Mouse (Mus musculus) layer of hippocampus, adult 2 months (tissue): ENCODE data around the gene Slc35g3. TPM values are rescaled to one million over a fixed set of nuclear protein-coding genes. Genes with fewer than 3 reads are reported as not detected.
A peak's percentile ranks its signal among the peaks of the same experiment; 100 is the strongest.

Experiments used
- DNase-seq, 2 experiments: peaks; one replicate each; pipeline ENCODE4 v3.0.0; 2022; ENCODE audit warnings: low spot score in 2 of 2
- H3K27ac ChIP-seq: fragments of 200-600 bp; 2 replicates; pipeline ENCODE4 v1.8.1; 2022
- H3K4me3 ChIP-seq: fragments of 200-600 bp; 2 replicates; pipeline ENCODE4 v1.8.1; 2022; ENCODE audit warnings: mild to moderate bottlenecking
- CTCF ChIP-seq: fragments of 200-600 bp; conservative IDR thresholded peaks from 2 replicates; pipeline ENCODE4 v1.8.1; 2022; ENCODE audit warnings: antibody characterized with exemption, mild to moderate bottlenecking, moderate library complexity
- total RNA-seq, 2 experiments: library from RNA; stranded (reverse); gene quantifications; 2 replicates each; pipeline ENCODE4 v1.2.3; 2021

The Slc35g3 gene
- total RNA-seq, 2 experiments from 2014 or later = not detected

DNA sequence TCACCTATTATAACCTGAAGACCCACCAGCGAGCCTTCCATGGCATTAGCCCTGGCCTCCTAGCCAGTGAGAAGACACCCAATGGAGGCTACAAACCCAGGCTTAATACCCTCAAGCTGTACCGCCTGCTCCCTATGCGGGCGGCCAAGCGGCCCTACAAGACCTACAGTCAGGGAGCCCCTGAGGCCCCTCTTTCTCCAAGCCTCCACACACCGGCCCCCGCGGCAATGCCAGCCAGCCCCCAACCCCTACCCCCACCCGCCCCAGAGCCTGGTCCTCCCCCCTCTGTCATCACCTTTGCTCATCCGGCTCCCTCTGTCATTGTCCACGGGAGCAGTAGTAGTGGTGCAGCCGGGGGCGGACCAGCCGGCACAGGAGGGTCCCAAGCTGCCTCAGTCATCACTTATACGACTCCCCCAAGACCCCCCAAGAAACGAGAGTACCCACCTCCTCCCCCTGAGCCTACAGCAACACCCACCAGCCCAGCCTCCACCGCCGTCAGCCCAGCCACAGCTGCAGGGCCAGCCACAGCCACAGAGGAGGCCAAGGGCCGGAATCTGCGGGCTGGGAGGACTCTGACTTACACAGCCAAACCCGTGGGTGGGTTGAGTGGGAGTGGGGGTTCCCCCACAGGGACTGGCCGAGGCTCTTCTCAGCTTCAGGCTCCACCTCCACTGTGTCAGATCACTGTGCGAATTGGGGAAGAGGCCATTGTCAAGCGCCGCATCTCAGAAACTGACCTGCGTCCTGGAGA is 15.9 kb upstream of the Slc35g3 start:
- no peak overlapping the region for H3K27ac ChIP-seq
- no peak for DNase-seq
- no peak overlapping the region for H3K4me3 ChIP-seq
- TF ChIP-seq CTCF = no peak

DNA sequence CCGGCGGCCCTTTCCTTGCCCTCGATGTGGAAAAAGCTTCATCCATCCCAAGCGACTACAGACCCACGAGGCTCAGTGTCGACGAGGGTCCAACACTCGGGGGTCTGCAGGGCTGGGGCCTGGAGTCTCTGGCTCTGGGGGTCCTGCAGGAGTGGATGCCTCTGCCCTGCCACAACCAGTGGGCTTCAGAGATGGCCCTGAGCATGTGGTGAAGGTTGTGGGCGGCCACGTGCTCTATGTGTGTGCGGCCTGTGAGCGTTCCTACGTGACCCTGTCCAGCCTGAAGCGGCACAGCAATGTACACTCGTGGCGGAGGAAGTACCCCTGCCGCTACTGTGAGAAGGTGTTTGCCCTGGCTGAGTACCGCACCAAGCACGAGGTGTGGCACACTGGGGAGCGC is 14.7 kb upstream of the Slc35g3 start:
- no peak for TF ChIP-seq CTCF
- DNase-seq = no peak
- Histone ChIP-seq H3K4me3 (no peak overlapping the region), H3K27ac (no peak overlapping the region)

DNA sequence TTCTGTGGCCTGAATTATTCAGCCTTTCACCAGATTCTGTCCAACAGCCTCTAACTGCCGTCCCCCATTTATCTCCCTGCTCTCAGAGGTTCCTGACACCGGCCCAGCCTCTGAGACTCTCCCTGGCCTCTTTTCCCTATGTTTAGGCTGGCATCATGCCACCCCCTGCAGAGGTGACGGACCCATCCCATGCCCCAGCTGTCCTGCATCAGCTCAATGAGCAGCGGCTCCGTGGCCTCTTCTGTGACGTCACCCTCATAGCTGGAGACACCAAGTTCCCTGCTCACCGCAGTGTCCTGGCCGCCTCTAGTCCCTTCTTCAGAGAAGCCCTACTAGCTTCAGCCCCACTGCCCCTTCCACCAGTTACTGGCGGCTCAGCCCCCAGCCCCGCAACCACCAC is 13.9 kb upstream of the Slc35g3 start:
- no peak for TF ChIP-seq CTCF
- DNase-seq = no peak
- Histone ChIP-seq H3K4me3 (no peak overlapping the region), H3K27ac (no peak overlapping the region)

DNA sequence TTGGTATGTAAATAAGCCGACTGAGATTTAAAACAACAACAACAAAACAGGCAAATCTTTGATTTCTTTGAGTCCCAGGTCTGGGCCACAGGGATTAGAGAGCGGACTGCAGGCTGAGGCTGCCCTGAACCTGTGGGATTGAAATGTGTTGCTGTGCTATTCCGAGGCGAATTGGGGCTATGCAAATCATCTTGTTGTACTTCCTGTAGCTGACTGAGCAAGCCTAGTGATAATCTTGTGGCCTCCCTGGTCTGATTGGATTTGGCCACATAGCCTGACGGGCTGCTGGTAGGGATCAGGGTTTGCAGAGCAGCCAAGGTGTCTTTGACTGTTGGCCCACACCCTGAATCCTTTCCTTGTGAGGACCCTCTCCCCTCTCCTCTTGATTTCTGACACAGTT is 13.2 kb upstream of the Slc35g3 start:
- TF ChIP-seq CTCF = no peak

DNA sequence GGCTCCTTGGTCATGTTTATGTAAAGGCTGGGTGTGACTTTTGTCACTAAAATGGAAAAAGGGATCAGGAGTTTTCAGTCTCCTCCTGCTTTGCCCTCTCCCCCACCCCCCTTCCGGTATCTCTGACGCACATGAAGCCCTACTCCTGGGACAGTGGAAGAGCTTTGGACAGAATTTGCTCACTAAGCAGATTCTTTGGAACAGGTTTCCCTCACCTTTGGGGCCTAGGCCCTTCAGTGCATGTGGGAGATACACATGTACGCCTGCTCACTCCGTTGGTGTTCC is 5.8 kb upstream of the Slc35g3 start:
- Histone ChIP-seq H3K4me3 (peak overlapping the region; percentile 96), H3K27ac (peak overlapping the region; percentile 100; the same call in 1 of the 2 replicates)
- DNase-seq = no peak
- TF ChIP-seq CTCF = no peak

More for the DNA sequence above, 13.2 kb upstream of the Slc35g3 start:
- no peak for DNase-seq
- Histone ChIP-seq H3K4me3 (no peak overlapping the region), H3K27ac (no peak overlapping the region)

DNA sequence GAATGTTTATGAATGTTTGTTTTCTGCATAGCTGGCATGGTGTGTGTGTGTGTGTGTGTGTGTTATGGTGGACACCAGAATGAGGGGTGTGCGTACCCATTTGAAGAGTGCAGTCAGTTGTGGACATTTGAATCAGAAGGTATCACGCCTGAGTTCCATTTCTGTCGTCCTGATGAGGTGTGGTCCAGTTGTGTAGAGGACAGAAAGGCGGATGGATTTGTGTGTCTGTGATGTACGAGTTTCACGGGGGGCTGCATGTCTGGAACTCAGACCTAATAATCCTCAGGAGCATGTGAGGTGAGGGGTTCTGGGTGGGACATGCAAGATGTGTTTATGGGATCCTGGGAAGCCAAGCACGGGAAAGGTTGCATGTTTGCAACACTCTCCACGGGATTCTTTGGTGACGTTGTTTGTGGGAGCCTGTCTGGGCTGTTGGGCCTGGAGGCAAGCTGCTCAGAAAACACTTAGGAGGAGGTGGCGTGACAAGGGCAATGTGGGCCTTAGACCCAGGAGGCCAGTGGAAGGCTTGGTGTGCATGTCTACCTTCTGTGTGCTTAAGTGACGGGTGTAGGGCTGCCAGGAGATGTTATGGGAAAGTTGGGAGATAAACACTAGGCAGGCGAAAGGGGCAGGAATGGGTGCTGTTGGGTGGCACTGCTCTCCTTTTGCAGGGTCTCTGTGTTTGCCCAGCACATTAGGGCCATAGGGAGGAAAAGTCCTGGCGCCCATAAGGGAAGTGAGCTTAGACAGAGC is 5.3 kb upstream of the Slc35g3 start:
- Histone ChIP-seq H3K27ac (peak overlapping the region; percentile 100), H3K4me3 (peak overlapping the region; percentile 96)
- DNase-seq = no peak
- no peak for TF ChIP-seq CTCF

DNA sequence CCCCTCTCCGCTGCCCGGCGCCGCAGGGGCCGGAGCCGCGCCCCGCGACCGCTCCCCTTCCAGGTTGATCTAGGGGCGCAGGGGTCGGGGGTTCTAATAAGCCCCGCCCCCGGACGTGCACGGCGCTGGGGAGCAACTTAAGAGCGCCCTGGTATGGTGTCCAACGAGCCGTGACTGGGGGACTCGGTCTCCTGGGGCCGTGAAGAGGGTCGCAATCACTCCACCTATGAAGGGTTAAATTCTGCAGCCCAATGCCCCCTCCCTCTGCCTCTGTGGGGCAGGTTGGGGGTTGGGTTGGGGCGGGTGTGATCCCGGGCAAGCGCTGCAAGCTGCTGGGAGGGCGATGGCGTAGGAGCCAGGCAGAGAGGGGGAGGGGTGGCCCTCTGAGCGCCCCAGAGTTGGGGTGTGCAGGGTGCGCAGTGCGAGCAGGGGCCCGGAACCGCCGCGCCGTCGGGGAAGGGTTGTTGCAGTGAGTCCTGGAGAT is 4.4 kb upstream of the Slc35g3 start:
- TF ChIP-seq CTCF = 0 out of 2 replicates have a peak, but pooled peaks have one; percentile 3
- Histone ChIP-seq H3K27ac (peak overlapping the region; percentile 100), H3K4me3 (peak overlapping the region; percentile 96)
- DNase-seq = peak; percentile 75 to 78

DNA sequence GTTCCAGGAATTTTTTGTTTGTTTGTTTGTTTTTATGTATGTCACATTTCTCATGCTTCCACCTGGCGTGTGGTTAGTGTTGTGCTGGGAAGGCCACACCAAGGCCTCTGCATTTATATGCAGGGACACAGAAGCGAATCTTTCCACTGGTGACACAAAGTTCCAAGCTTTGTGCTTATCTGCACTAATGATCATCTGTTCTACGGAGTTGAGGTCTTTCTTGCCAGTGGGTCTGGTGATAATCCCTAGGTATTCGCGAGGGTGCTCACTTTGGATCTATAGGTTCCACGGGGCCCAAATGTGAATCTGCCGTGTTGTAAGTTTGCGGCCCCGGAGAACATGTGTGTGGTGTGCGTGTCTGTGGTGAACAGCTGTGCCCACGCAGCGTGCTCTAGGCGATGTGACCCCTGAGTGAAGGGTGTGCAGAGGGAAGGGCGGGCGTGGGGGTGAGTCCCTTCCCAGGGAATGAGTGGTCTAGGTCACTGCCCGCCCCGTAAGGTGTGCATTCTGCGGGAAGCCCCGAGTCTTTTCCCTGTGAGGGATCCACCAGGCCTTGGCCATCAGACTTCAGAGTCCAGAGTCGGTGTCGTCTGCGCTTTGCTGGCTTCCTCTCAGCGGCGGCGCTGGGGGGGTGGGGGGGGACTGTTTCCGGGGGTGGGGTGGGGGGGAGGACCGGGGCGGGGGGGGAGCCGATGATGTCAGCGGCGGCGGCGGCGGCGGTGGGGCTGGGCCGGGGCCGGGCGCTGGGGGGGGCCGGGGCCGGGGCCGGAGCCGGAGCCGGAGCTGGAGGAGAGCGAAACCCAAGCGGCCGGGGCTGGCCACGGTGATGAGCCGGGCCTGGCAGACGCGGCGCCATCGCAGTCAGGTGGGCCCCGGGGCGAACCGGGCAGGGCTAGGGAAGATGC is 3.7 kb upstream of the Slc35g3 start, which contains the start of gene Zbtb4:
Zbtb4 (plus strand) TSS at position 692 of the 905 bp plus-strand sequence.
- no peak for TF ChIP-seq CTCF
- Histone ChIP-seq H3K4me3 (peak within 1 kb of the TSS; percentile 96), H3K27ac (peak within 1 kb of the TSS; percentile 100)
- peak in 1 of 2 experiments; percentile 46 for DNase-seq

DNA sequence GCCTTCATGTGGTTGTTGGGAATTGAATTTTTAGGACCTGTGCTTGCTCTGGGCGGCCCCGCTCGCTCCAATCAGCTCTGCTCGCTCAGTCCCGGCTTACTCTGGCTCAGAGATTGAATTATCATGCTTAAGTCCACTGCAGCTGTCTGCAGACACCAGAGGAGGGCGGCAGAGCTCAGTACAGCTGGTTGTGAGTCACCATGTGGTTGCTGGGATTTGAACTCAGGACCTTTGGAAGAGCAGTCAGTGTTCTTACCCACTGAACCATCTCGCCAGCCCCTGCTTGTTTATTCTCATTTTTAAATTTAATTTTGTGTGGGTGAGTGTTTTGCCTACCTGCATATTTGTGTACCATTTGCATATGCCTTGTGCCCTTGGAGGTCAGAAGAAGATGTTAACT is 1.8 kb upstream of the Slc35g3 start:
- TF ChIP-seq CTCF = peak; percentile 57
- H3K4me3 ChIP-seq = no peak overlapping the region
- H3K27ac ChIP-seq = no peak overlapping the region
- DNase-seq = no peak

DNA sequence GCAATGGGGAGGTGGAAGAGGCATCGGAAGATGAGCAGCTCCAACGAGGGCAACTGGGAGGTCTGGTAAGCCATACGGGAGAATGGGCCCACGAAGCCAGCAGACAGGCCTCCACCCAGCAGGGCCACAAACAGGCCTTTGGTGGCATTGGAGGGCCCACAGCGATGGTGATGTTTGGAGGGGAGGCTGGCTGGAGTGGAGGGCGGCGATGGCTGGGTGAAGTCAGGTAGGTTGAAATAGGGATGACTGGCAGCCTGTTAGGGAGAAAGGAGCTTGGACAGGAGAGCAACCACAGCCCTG is 917 bp downstream of the Slc35g3 start:
- H3K27ac ChIP-seq = no peak overlapping the region
- DNase-seq = no peak
- H3K4me3 ChIP-seq = no peak overlapping the region
- TF ChIP-seq CTCF = no peak

DNA sequence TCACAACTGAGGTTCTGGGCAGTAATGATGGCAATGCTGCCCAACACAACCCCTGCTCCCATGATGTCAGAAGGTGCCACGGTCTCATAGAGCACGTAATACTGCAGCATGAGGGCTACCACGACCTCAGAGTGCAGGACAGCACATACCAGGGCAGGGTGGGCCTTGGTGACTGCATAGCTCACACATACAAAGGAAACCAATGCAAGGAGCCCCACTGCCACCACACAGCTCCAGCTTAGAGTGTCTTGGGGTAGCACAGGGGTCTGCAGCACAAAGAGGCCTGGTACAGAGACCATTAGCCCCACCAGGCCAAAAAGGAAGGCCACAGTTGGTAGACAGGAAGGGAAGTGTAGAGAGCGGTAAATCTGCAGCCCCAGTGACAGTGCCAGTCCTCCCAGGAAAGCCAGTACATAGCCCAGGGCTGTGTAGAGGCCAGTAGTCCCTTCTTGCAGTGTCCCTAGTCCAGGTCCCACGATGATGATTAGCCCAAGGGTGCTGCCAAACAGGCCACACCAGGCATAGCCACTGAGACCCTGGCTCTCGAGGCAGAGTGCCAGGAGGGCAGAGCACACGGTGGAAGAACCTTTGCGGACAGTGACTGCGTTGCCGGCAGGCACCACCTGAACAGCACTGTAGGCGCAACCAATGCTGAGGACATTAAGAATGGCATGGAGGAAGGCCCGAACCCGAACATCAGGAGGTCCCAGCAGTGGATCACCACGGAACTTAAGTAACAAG is 1.4 kb downstream of the Slc35g3 start:
- no peak for TF ChIP-seq CTCF
- Histone ChIP-seq H3K4me3 (no peak overlapping the region), H3K27ac (peak overlapping the region; percentile 100)
- DNase-seq = no peak
